Mouse (Mus musculus) brown adipose tissue, adult 24 weeks (tissue): ENCODE measurements around the gene Palb2. TPM values are rescaled to one million over a fixed set of nuclear protein-coding genes. Genes with fewer than 3 reads are reported as not detected.
A peak's percentile ranks its signal among the peaks of the same experiment; 100 is the strongest.
"Not testable (repeated sequence)": the region's sequence is repeated elsewhere in the genome, so short reads cannot be mapped to it uniquely, and the experiment has no call there.

ENCODE experiments used
- H3K27ac ChIP-seq: fragments of 200-500 bp; replicated peaks from 2 replicates; pipeline ENCODE4 v1.5.1; 2012; ENCODE audit warnings: low read depth, mild to moderate bottlenecking, low read length
- H3K4me1 ChIP-seq: fragments of 200-500 bp; 2 replicates; pipeline ENCODE4 v1.6.1; 2012; ENCODE audit warnings: low read length, mixed read lengths; ENCODE audit not compliant: control insufficient read depth, insufficient read depth, insufficient read length
- H3K4me3 ChIP-seq: fragments of 200-500 bp; 2 replicates; pipeline ENCODE4 v1.5.1; 2012; ENCODE audit warnings: low read depth, mild to moderate bottlenecking, low read length, moderate library complexity; ENCODE audit not compliant: insufficient read depth
- polyA plus RNA-seq: library from polyadenylated mRNA; stranded (reverse); fragments of >200 nt; gene quantifications from 2 replicates; pipeline ENCODE4 v1.2.4, GENCODE M21; 2012; ENCODE audit not compliant: missing spikeins, insufficient read depth, insufficient read length

Palb2 gene
- polyA plus RNA-seq, 1 experiment: 0.52 TPM

- Histone ChIP-seq H3K27ac (no peak overlapping the region), H3K4me1 (no peaks in the 10 kb centered on the region), H3K4me3 (no peak overlapping the region)
Observed at GRCm38 (mm10) chr7:122131834-122132233, 951 bp downstream of the Palb2 start.

- Histone ChIP-seq H3K4me1 (no peaks in the 10 kb centered on the region), H3K4me3 (no peak overlapping the region), H3K27ac (no peak overlapping the region)
Observed at GRCm38 (mm10) chr7:122126946-122127345, 5.8 kb downstream of the Palb2 start.

- Histone ChIP-seq H3K4me3 (no peak overlapping the region), H3K27ac (no peak overlapping the region), H3K4me1 (no peaks in the 10 kb centered on the region)
Observed at GRCm38 (mm10) chr7:122125636-122126035, 7.1 kb downstream of the Palb2 start.

GRCm38 (mm10) chr7:122123518-122123917 is 9.3 kb downstream of the Palb2 start:
- Histone ChIP-seq H3K27ac (no peak overlapping the region), H3K4me1 (no peaks in the 10 kb centered on the region), H3K4me3 (no peak overlapping the region)

- Histone ChIP-seq H3K4me1 (no peaks in the 10 kb centered on the region), H3K4me3 (no peak overlapping the region), H3K27ac (no peak overlapping the region)
Observed at GRCm38 (mm10) chr7:122108206-122108605, 24.6 kb downstream of the Palb2 start.

- Histone ChIP-seq H3K27ac (peak within 1 kb of the TSS; percentile 90), H3K4me1 (peaks cover 2% of the 10 kb centered on the region; the same call in 1 of the 2 replicates), H3K4me3 (peak within 1 kb of the TSS; percentile 75)
Observed at GRCm38 (mm10) chr7:122101747-122102244, 31.0 kb downstream of the Palb2 start, which contains the start of gene Ndufab1. TSS of gene Ndufab1 (minus strand) at chr7:122101886.

GRCm38 (mm10) chr7:122101014-122101746 is 31.6 kb downstream of the Palb2 start:
- peak overlapping the region; percentile 90 for H3K27ac ChIP-seq
- H3K4me1 ChIP-seq: not testable (repeated sequence)
- peak overlapping the region; percentile 75 for H3K4me3 ChIP-seq

- Histone ChIP-seq H3K4me3 (no peak overlapping the region), H3K4me1 (peaks cover 2% of the 10 kb centered on the region; the same call in 1 of the 2 replicates), H3K27ac (no peak overlapping the region)
Observed at GRCm38 (mm10) chr7:122099222-122099621, 33.6 kb downstream of the Palb2 start.

GRCm38 (mm10) chr7:122098009-122098408 is 34.8 kb downstream of the Palb2 start:
- H3K4me1 ChIP-seq: peaks cover 2% of the 10 kb centered on the region; the same call in 1 of the 2 replicates
- no peak overlapping the region for H3K27ac ChIP-seq
- no peak overlapping the region for H3K4me3 ChIP-seq

- Histone ChIP-seq H3K4me1 (no peaks in the 10 kb centered on the region), H3K4me3 (no peak overlapping the region), H3K27ac (no peak overlapping the region)
Observed at GRCm38 (mm10) chr7:122094564-122095330, 38.0 kb downstream of the Palb2 start.

GRCm38 (mm10) chr7:122087195-122087982 is 45.4 kb downstream of the Palb2 start:
- Histone ChIP-seq H3K4me1 (0 out of 2 replicates have a peak, but pooled peaks cover 2% of the 10 kb centered on the region), H3K27ac (no peak overlapping the region; the same call in 1 of the 2 replicates), H3K4me3 (no peak overlapping the region)

GRCm38 (mm10) chr7:122081071-122081470 is 51.7 kb downstream of the Palb2 start:
- Histone ChIP-seq H3K4me1 (no peaks in the 10 kb centered on the region), H3K4me3 (no peak overlapping the region), H3K27ac (no peak overlapping the region)

- Histone ChIP-seq H3K27ac (no peak overlapping the region), H3K4me3 (no peak overlapping the region), H3K4me1 (no peaks in the 10 kb centered on the region)
Observed at GRCm38 (mm10) chr7:122079798-122080554, 52.8 kb downstream of the Palb2 start.

GRCm38 (mm10) chr7:122074374-122074773 is 58.4 kb downstream of the Palb2 start:
- Histone ChIP-seq H3K4me1 (no peaks in the 10 kb centered on the region), H3K4me3 (no peak overlapping the region), H3K27ac (no peak overlapping the region)
